Mouse (Mus musculus) testis, adult 2 months (tissue): ENCODE measurements around the gene 1190002N15Rik.

Experiments
- CTCF ChIP-seq: fragments of 200-500 bp; IDR thresholded peaks from 2 replicates; pipeline ENCODE4 v1.5.1; 2012; ENCODE audit warnings: low read depth, mild to moderate bottlenecking, inconsistent platforms, low read length, moderate library complexity; ENCODE audit not compliant: control insufficient read depth, insufficient read depth, insufficient replicate concordance
- POLR2A ChIP-seq: fragments of 200-500 bp; IDR thresholded peaks from 2 replicates; pipeline ENCODE4 v1.6.1; 2012; ENCODE audit warnings: low read depth, mild to moderate bottlenecking, inconsistent platforms, low read length, moderate library complexity; ENCODE audit not compliant: control insufficient read depth

DNA sequence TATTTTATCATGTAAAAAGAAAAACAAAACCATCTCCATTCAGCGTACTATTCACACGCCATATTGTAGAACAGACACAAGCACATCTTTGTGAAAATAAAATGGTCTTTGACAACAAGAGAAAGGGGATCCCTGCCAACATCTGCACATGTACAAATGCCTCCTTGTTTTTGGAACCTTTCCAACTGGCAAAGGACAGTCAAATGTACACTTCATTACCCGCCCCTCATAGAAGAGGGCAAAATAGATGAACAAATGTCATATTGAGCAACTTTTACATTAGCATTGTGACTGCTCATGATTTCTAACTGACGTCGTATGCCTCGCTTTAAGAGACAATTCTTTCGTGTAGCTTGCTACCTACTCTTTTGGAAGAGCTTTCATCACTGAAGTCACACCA is 11.4 kb downstream of the 1190002N15Rik start:
- no peak for TF ChIP-seq CTCF
- TF ChIP-seq POLR2A: no peak
